Mouse (Mus musculus) layer of hippocampus, postnatal 36 days (tissue): ENCODE measurements around the gene Socs1. TPM values are rescaled to one million over a fixed set of nuclear protein-coding genes. Genes with fewer than 3 reads are reported as not detected.
A peak's percentile ranks its signal among the peaks of the same experiment; 100 is the strongest.
"Not testable (repeated sequence)": the region's sequence is repeated elsewhere in the genome, so short reads cannot be mapped to it uniquely, and the experiment has no call there.

Source experiments
- DNase-seq, 2 experiments: peaks; one replicate each; pipeline ENCODE4 v3.0.0; 2022
- total RNA-seq, 2 experiments: library from RNA; stranded (reverse); gene quantifications; 2 replicates each; pipeline ENCODE4 v1.2.3; 2021

Socs1 gene
- total RNA-seq = under 1 TPM; 0.42 to 0.66 TPM

- DNase-seq = peak; percentile 73 to 74
These were observed at the start of gene Socs1 for GRCm38 (mm10) chr16:10785371-10786231. TSS of gene Socs1 (minus strand) at chr16:10785536.

GRCm38 (mm10) chr16:10834542-10834910 lies 49.2 kb upstream of the Socs1 start:
- no peak for DNase-seq

GRCm38 (mm10) chr16:10828461-10828805 lies 43.1 kb upstream of the Socs1 start:
- DNase-seq = no peak

- DNase-seq = no peak
These were observed 42.6 kb upstream of the Socs1 start for GRCm38 (mm10) chr16:10827766-10828460.

GRCm38 (mm10) chr16:10827269-10827668 lies 41.9 kb upstream of the Socs1 start:
- no peak for DNase-seq

- DNase-seq = no peak
These were observed 40.5 kb upstream of the Socs1 start for GRCm38 (mm10) chr16:10825840-10826239.

GRCm38 (mm10) chr16:10824536-10824935 lies 39.2 kb upstream of the Socs1 start:
- no peak for DNase-seq

GRCm38 (mm10) chr16:10821387-10821786 lies 36.1 kb upstream of the Socs1 start:
- DNase-seq = no peak

GRCm38 (mm10) chr16:10819966-10820365 lies 34.6 kb upstream of the Socs1 start:
- DNase-seq = no peak

GRCm38 (mm10) chr16:10818579-10819135 lies 33.3 kb upstream of the Socs1 start:
- DNase-seq = no peak

GRCm38 (mm10) chr16:10814864-10815263 lies 29.5 kb upstream of the Socs1 start:
- DNase-seq = no peak

GRCm38 (mm10) chr16:10813726-10814125 lies 28.4 kb upstream of the Socs1 start:
- no peak for DNase-seq

GRCm38 (mm10) chr16:10812865-10813371 lies 27.6 kb upstream of the Socs1 start, which contains the start of gene Gm11172:
TSS of gene Gm11172 (plus strand) at chr16:10812915.
- no peak for DNase-seq

- DNase-seq = no peak
These were observed 25.0 kb upstream of the Socs1 start for GRCm38 (mm10) chr16:10810376-10810775.

- DNase-seq = no peak
These were observed 20.6 kb upstream of the Socs1 start, which contains the start of gene Prm1 for GRCm38 (mm10) chr16:10805789-10806527. TSS of gene Prm1 (minus strand) at chr16:10805839.

GRCm38 (mm10) chr16:10802420-10802819 lies 17.1 kb upstream of the Socs1 start:
- DNase-seq = not testable (repeated sequence)

- DNase-seq = no peak
These were observed 10.7 kb upstream of the Socs1 start, which contains the start of gene Prm2 for GRCm38 (mm10) chr16:10796034-10796433. TSS of gene Prm2 (minus strand) at chr16:10796134.

GRCm38 (mm10) chr16:10790702-10791101 lies 5.4 kb upstream of the Socs1 start, which contains the start of gene Prm3:
TSS of gene Prm3 (minus strand) at chr16:10790914.
- no peak for DNase-seq

- DNase-seq = no peak
These were observed 3.5 kb upstream of the Socs1 start for GRCm38 (mm10) chr16:10788866-10789265.

GRCm38 (mm10) chr16:10788271-10788670 lies 2.9 kb upstream of the Socs1 start, which contains the start of gene Tnp2:
TSS of gene Tnp2 (minus strand) at chr16:10788660.
- DNase-seq = no peak

- DNase-seq = no peak
These were observed 2.3 kb upstream of the Socs1 start for GRCm38 (mm10) chr16:10787548-10788058.
